Mouse (Mus musculus) forebrain, embryonic 12.5 days (tissue): ENCODE data around the gene Jag2. TPM values are rescaled to one million over a fixed set of nuclear protein-coding genes. Genes with fewer than 3 reads are reported as not detected.

Source experiments
- ATAC-seq: fragments of 200-750 bp; cut with Nextera tagmentation; 2 replicates; pipeline ENCODE4 v1.8.0; 2017; ENCODE audit warnings: moderate TSS enrichment; ENCODE audit not compliant: low FRiP score
- H3K27ac ChIP-seq: fragments of 300-500 bp; sonication (generic); 2 replicates; pipeline ENCODE4 v1.5.1; 2016; ENCODE audit warnings: mild to moderate bottlenecking
- H3K27me3 ChIP-seq: fragments of 300-500 bp; sonication (generic); 2 replicates; pipeline ENCODE4 v1.6.1; 2016; ENCODE audit warnings: mild to moderate bottlenecking
- H3K36me3 ChIP-seq: fragments of 300-500 bp; sonication (generic); replicated peaks from 2 replicates; pipeline ENCODE4 v1.6.1; 2016; ENCODE audit warnings: mild to moderate bottlenecking
- H3K4me1 ChIP-seq: fragments of 300-500 bp; sonication (generic); 2 replicates; pipeline ENCODE4 v1.6.1; 2016
- H3K4me2 ChIP-seq: fragments of 300-500 bp; sonication (generic); 2 replicates; pipeline ENCODE4 v1.6.1; 2016; ENCODE audit warnings: mild to moderate bottlenecking, moderate library complexity
- H3K4me3 ChIP-seq: fragments of 300-500 bp; sonication (generic); replicated peaks from 2 replicates; pipeline ENCODE4 v1.5.1; 2016; ENCODE audit warnings: mild to moderate bottlenecking
- H3K9ac ChIP-seq: fragments of 300-500 bp; sonication (generic); 2 replicates; pipeline ENCODE4 v1.6.1; 2016; ENCODE audit warnings: mild to moderate bottlenecking
- H3K9me3 ChIP-seq: fragments of 300-500 bp; sonication (generic); 2 replicates; pipeline ENCODE4 v1.6.1; 2016
- WGBS: fragments of 180-500 bp; shearing (Covaris S2); methylation state at CpG from one replicate; pipeline ENCODE4 v1.1.7; 2016; 5-methylcytosine and 5-hydroxymethylcytosine counted together
- polyA plus RNA-seq: library from polyadenylated mRNA; unstranded; fragments of >200 nt; fragmentation: Nextera tagmentation; extraction: Ambion mirVana; gene quantifications from 2 replicates; pipeline ENCODE4 v1.2.1, GENCODE M21; 2016

Jag2 gene
- polyA plus RNA-seq, 1 experiment from 2014 or later = 6.2 TPM

DNA sequence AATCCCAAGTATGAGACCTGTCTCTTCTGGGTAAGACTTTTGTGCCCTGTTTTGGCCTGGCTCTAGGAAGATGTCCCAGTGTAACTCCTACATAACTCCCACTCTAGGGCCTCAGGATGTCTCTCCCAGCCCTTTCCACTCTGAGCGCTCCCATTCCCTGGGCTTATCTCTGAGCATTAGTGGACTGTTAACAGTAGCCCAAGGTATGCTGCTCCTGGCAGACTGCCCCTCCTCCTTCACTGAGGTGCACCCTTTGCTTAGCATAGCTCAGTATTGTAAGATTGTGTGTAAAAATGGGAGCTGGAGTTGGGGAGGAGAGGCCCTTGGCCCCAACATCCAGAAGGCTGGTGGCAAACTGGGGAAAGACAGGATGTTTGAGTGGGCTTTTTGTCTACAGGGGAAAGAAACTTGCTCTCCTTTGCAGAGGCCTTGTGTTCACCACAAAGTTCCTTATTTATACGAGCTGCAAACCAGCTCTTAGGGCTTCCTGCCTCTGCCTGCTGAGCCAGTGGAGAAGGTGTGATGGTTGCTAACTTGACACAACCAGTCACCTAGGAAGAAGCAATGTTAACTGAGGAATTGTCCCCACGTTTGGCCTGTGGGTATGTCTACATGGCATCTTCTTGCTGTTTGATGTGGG, 23.5 kb upstream of the Jag2 start:
- ATAC-seq = no peak

DNA sequence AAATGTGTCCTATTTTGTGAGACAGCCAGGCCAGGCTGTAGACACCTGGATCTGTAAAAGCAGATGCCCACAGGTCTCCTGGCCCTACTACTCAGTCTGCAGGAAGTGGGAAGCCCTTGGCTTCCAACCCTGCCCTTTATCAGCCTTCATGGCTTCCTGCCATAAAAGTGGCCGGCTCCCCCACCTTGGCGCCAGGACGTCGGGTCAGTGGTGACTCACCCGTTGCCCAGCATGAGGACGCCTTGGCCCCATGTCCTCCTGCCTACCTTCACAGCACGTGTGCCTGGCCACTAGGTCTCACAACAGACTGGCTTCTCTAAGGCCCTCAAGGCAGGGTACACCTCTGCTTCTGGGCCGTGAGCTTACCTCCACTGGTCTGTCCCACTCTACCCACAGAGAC, 22.9 kb upstream of the Jag2 start:
- Histone ChIP-seq H3K27ac (no peak overlapping the region), H3K36me3 (no peaks in the 10 kb centered on the region; the same call in none of the 2 replicates), H3K4me1 (peaks cover 25% of the 10 kb centered on the region), H3K4me3 (no peak overlapping the region), H3K4me2 (no peak overlapping the region), H3K9me3 (no peaks in the 10 kb centered on the region), H3K9ac (no peak overlapping the region), H3K27me3 (peaks cover 10% of the 10 kb centered on the region)
- WGBS = 81% methylated on average over 8 of the region's 8 CpGs
- ATAC-seq = no peak

More for the DNA sequence above, 23.5 kb upstream of the Jag2 start:
- Histone ChIP-seq H3K9me3 (no peaks in the 10 kb centered on the region), H3K27me3 (peaks cover 10% of the 10 kb centered on the region), H3K4me3 (no peak overlapping the region), H3K4me1 (peaks cover 25% of the 10 kb centered on the region), H3K27ac (0 out of 2 replicates have a peak overlapping the region, but pooled peaks have one; percentile 25), H3K9ac (no peak overlapping the region), H3K4me2 (no peak overlapping the region), H3K36me3 (no peaks in the 10 kb centered on the region; the same call in none of the 2 replicates)
- WGBS = 77% methylated on average over 3 of the region's 3 CpGs

DNA sequence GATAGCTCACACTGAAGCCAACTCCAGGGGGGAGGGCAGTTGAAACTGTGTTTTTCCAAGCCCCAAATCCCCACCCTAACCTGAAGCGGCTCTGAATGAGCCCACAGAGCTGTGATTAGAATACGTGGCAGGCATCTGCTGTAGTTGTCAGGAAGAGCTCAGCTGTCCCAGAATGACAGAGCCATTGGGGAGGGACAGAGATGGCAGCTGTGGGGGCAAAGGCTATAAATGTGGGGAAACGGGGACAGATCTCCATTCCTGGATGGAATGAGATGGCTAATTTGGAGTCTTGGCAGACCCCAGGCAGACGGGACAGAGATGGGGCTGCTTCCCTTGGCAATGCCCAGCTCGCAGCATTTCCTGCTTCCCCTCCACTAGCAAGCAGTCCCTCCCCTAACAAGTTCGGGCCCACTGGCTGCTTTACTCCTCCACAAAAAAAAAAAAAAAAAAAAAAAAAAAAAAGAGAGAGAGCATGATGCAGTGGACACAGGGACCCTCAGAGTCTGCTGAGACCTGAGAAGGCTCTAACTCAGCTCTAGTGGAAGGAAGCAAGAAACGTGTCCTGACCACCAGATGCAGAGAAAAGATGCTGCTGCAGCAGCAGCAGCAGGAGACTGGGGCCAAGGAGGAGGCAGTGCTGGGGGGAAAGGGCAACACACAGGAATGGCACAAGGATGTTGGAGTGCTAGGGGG, 21.7 kb upstream of the Jag2 start:
- Histone ChIP-seq H3K27me3 (peaks cover 18% of the 10 kb centered on the region), H3K9me3 (no peaks in the 10 kb centered on the region), H3K27ac (peak overlapping the region; percentile 89), H3K9ac (peak overlapping the region; percentile 85; the same call in 1 of the 2 replicates), H3K4me3 (no peak overlapping the region), H3K4me2 (peak overlapping the region; percentile 83; the same call in 1 of the 2 replicates), H3K36me3 (no peaks in the 10 kb centered on the region; the same call in 1 of the 2 replicates), H3K4me1 (peaks cover 25% of the 10 kb centered on the region)
- ATAC-seq = no peak
- WGBS = 31% methylated on average over 7 of the region's 7 CpGs

DNA sequence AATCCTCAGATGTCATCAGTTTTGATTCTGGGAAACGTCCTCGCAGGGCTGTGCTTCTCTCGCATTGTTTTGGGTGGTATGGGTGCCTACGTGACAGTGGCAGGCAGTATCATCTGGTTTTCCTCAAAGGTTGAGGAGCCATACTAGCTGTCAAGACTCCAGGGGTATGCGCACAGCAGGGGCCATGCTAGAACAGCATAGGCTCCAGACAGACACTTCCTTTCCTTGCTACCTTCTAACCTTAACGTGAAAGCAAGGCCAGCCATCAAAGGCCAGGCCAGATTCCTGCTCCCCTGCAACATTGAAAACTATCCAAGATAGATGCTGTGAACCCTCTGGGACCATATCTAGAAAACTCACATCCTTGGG, 21.2 kb upstream of the Jag2 start:
- Histone ChIP-seq H3K4me2 (peak overlapping the region; percentile 83), H3K4me1 (peaks cover 25% of the 10 kb centered on the region), H3K9ac (peak overlapping the region; percentile 85; the same call in 1 of the 2 replicates), H3K4me3 (peak overlapping the region; percentile 60), H3K36me3 (no peaks in the 10 kb centered on the region; the same call in 1 of the 2 replicates), H3K9me3 (no peaks in the 10 kb centered on the region), H3K27me3 (peaks cover 18% of the 10 kb centered on the region), H3K27ac (peak overlapping the region; percentile 89)
- WGBS = 9% methylated on average over 6 of the region's 6 CpGs
- peak; percentile 31 for ATAC-seq

DNA sequence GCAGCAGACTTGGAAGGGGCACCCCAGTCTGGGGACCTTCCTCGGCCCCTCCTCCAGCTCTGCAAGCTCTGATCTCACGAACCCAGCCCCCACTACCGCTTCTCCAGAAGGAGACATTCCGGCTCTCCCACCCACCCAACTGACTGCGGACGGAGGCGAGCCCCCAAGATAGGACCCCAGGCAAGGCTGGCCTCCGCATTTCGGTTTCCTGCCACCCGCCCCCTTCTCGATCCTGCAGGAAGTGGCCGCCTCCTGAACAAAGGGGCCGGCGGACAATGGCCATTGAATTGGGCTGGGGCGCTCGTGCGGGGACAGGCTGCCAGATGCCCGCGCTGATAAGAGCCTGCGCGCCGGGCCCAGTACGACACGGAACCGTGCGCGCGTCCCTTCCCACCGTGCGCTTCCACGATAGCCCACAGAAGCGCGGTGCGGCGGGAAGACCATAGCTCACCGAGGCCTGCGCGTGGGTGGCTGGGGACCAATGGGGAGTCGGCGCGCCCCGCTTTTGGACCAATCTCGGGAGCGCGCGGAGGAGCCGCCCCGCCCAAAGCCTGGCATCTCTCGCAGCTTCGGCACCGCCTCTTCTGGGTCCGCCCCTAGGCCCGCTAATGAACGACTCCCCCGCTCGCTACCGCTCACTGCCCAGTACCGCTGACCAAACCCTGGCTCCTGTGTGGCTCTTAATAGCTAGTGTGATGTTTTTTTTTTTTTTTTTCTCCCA, 20.6 kb upstream of the Jag2 start:
- Histone ChIP-seq H3K27ac (peak overlapping the region; percentile 89), H3K4me2 (peak overlapping the region; percentile 83), H3K27me3 (peaks cover 18% of the 10 kb centered on the region), H3K4me1 (peaks cover 25% of the 10 kb centered on the region), H3K36me3 (no peaks in the 10 kb centered on the region; the same call in 1 of the 2 replicates), H3K9me3 (no peaks in the 10 kb centered on the region), H3K9ac (peak overlapping the region; percentile 85), H3K4me3 (peak overlapping the region; percentile 60)
- ATAC-seq = peak; percentile 90
- under 1% methylated on average over 56 of the region's 58 CpGs for WGBS

DNA sequence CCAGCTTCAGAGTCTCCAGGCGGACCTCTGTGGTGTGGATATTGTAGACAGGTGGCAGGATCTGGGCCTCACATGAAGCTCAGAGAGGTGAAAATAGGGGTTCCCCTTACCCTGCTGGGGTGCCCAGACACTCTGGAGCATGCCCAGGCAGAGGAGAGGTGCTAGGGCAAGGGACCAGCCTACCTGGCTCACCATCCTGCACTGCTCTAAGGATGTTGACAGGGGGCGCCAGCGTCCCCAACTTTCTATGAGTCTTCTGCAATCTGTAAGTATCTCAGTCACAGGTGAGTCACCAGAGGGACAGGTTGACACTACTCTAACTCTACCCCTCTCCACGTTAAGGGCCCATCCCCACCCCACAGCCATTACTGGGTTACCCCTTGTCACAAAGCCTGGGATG, 17.7 kb upstream of the Jag2 start:
- Histone ChIP-seq H3K36me3 (no peaks in the 10 kb centered on the region), H3K27me3 (peaks cover 29% of the 10 kb centered on the region), H3K4me3 (no peak overlapping the region), H3K9me3 (no peaks in the 10 kb centered on the region), H3K27ac (no peak overlapping the region), H3K9ac (no peak overlapping the region), H3K4me2 (no peak overlapping the region), H3K4me1 (peaks cover 25% of the 10 kb centered on the region)
- ATAC-seq = no peak
- 25% methylated on average over 4 of the region's 4 CpGs for WGBS

DNA sequence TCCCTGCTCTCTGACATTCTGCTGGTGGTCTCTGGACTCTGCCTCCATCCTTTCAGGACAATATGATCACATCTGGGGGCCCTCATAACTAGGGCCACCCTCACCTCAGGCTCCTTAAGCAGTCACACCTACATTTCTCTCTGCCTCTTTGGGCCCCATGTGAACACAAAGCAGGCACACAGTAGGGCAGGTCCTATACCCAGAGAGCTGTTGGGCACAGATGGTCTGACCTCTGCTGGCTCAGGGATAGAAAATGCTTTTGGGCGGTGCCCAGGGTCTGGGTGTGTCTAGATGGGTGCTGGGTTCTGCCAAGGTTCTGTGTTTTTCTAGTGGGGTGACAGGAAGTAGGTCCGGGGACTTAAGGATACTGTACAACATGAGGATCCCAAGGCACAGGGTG, 14.1 kb upstream of the Jag2 start:
- no peaks in the 10 kb centered on the region for H3K36me3 ChIP-seq
- no peak overlapping the region for H3K9ac ChIP-seq
- H3K27ac ChIP-seq = no peak overlapping the region
- no peak overlapping the region for H3K4me3 ChIP-seq
- no peaks in the 10 kb centered on the region for H3K9me3 ChIP-seq
- peaks cover 15% of the 10 kb centered on the region for H3K4me1 ChIP-seq
- H3K4me2 ChIP-seq = no peak overlapping the region
- 0 out of 2 replicates have a peak, but pooled peaks cover 20% of the 10 kb centered on the region for H3K27me3 ChIP-seq
- no peak for ATAC-seq
- 78% methylated on average over 2 of the region's 2 CpGs for WGBS

DNA sequence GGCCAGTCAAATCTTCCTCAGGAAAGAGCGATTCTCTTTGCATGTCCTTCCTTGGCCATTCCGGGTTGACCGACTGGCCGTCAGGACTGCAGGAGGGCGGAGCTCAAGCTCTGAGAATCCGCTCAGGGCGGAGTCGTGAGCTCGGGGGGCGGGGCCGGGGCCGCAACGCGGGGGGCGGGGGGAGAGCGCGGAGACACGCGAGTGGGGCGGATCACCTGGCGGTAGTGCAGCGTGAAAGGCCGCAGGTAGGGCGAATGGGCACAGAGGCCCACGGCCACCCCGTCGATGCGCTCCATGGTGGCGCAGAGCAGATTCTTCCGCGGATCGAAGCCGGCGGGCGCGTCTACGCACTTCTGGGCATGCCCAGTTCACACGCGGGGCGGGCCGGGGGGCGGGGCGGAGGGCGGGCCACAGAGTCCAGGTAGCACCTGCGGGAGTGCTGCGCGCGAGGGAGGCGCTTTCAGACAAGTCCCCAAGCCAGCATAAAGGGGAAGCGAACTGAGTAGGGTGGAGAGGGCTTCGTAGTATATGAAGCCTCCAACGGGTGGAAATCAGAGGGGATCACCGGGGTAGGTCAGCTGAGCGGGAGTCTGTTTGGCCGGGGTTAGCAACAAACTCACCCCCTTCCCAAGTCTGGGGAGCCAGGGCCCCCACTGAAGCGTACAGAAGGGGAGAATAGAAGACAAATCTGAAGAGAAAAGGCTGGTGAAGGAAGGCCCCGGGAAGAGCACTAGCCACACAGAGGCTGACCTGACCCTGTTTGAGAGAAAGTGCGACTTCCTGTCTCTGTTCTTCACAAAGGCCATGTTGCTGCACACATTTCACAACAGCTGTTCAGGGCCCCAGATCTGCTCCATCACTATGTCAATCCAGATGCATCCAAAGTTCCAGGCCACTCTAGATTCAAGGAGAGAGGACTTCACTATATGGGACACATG, 12.5 kb upstream of the Jag2 start, which contains the start of gene Nudt14:
TSS of gene Nudt14 (minus strand) at position 349 of the 938 bp plus-strand sequence.
- Histone ChIP-seq H3K27me3 (0 out of 2 replicates have a peak, but pooled peaks cover 18% of the 10 kb centered on the region), H3K4me1 (peaks cover 22% of the 10 kb centered on the region), H3K4me2 (peak within 1 kb of the TSS; percentile 63), H3K36me3 (no peaks in the 10 kb centered on the region), H3K27ac (peak within 1 kb of the TSS; percentile 51; the same call in 1 of the 2 replicates), H3K4me3 (peak within 1 kb of the TSS; percentile 61), H3K9me3 (no peaks in the 10 kb centered on the region), H3K9ac (peak within 1 kb of the TSS; percentile 63)
- WGBS = 2% methylated on average over 58 of the region's 58 CpGs
- peak; percentile 80 for ATAC-seq

DNA sequence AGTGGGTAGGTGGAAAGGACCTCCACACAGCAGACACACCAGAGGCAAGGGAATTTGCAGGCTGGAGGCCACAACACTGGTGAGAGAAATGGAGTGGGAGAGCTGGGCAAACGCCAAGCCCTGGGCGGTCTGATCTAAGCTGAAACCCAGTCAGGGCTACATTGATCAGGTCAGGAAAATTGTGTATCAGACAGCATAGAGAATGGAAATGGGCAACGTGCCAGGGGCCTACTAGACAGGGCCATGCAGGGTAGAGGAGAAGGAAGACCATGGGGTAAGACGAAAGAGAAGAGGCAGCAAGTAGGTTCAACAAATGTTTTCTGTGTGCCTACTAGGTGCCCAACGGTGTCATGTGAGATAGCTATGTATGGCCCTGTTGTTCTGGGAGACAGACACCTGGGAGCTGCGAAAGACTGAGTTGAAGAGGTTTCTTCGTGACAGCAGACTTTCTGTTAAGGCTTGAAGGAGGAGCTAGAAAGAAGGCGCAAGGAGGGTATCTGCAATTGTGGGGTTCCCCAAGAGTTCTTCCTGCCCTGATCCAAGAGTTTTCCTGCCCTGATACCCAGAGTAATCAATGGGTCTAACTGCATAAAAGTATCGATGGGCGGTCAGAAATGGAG, 11.7 kb upstream of the Jag2 start:
- H3K4me3 ChIP-seq = peak overlapping the region; percentile 61
- peak; percentile 12 for ATAC-seq
- no peak overlapping the region for H3K27ac ChIP-seq
- H3K9ac ChIP-seq = peak overlapping the region; percentile 63
- 42% methylated on average over 10 of the region's 10 CpGs for WGBS
- H3K36me3 ChIP-seq = no peaks in the 10 kb centered on the region
- no peaks in the 10 kb centered on the region for H3K9me3 ChIP-seq
- peaks cover 22% of the 10 kb centered on the region for H3K4me1 ChIP-seq
- peak overlapping the region; percentile 63 for H3K4me2 ChIP-seq
- H3K27me3 ChIP-seq = 0 out of 2 replicates have a peak, but pooled peaks cover 11% of the 10 kb centered on the region

DNA sequence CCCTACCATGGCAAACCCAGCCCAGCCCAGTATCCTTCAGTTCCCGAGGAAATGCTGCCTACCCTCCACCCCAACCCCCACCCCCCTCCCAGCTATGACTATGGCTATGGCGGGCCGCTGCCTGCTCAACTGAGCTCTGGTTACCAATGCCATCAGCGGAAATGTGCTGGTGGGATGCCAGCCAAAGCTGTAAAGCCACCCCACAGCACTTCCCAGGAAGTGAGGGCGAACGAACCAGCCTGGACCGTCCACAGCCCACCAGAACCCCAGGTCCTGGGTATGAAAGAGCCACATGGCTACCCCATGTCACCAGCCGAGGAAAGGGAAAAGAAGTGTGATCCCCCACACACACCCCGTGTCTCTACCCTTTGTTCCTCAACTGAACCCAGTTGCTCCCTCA, 11.1 kb upstream of the Jag2 start:
- Histone ChIP-seq H3K4me2 (no peak overlapping the region), H3K4me3 (no peak overlapping the region), H3K27ac (no peak overlapping the region)

DNA sequence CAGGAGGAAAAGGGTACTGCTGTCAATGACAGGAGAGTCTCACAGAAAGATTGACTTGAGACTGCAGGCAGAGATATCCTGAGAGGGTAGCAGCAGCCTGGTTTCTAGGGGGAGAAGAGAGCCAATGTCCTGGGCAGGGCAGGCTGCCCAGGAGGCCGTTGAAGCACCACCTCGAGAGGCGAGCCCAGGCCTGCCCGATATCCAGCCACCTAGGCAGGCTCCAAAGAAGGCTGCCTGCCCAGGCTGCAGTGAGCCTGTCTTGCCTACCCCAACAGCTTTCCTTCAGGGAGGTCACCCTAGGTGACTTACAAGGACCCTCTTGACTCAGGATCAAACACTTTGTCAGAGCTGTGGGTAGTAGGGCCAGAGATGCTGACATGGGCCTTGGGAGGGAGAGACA, 10.7 kb upstream of the Jag2 start:
- Histone ChIP-seq H3K27me3 (0 out of 2 replicates have a peak, but pooled peaks cover 11% of the 10 kb centered on the region), H3K9ac (no peak overlapping the region), H3K9me3 (no peaks in the 10 kb centered on the region), H3K36me3 (no peaks in the 10 kb centered on the region), H3K4me3 (no peak overlapping the region), H3K4me1 (peaks cover 22% of the 10 kb centered on the region), H3K27ac (peak overlapping the region; percentile 42; the same call in 1 of the 2 replicates), H3K4me2 (no peak overlapping the region)
- WGBS = 88% methylated on average over 4 of the region's 4 CpGs
- ATAC-seq = no peak

More for the DNA sequence above, 11.1 kb upstream of the Jag2 start:
- ATAC-seq = no peak
- Histone ChIP-seq H3K9me3 (no peaks in the 10 kb centered on the region), H3K36me3 (no peaks in the 10 kb centered on the region), H3K9ac (no peak overlapping the region), H3K4me1 (peaks cover 22% of the 10 kb centered on the region), H3K27me3 (0 out of 2 replicates have a peak, but pooled peaks cover 11% of the 10 kb centered on the region)
- 84% methylated on average over 9 of the region's 9 CpGs for WGBS
